Mouse (Mus musculus): ENCODE results near the gene Ssmem1.

The Ssmem1 gene

GRCm38 (mm10) chr6:30526586-30527515, 17.2 kb downstream of the Ssmem1 start:
- no peak for DNase-seq (ENCODE audit: low spot score)

GRCm38 (mm10) chr6:30528800-30529199, 19.2 kb downstream of the Ssmem1 start:
- DNase-seq (ENCODE audit: low spot score), result no peak

GRCm38 (mm10) chr6:30535340-30535739, 25.7 kb downstream of the Ssmem1 start:
- DNase-seq (ENCODE audit: low spot score), result peak; percentile 42

- no peak for DNase-seq (ENCODE audit: low spot score)
These were observed 28.6 kb downstream of the Ssmem1 start for GRCm38 (mm10) chr6:30538240-30538639.

GRCm38 (mm10) chr6:30538800-30539199, 29.2 kb downstream of the Ssmem1 start:
- no peak for DNase-seq (ENCODE audit: low spot score)

GRCm38 (mm10) chr6:30541009-30541799, 31.6 kb downstream of the Ssmem1 start, which contains the start of gene Cpa2:
TSS of gene Cpa2 (plus strand) at chr6:30541582.
- no peak for DNase-seq (ENCODE audit: low spot score)

GRCm38 (mm10) chr6:30542277-30542676, 32.6 kb downstream of the Ssmem1 start:
- DNase-seq (ENCODE audit: low spot score), result no peak

- no peak for DNase-seq (ENCODE audit: low spot score)
These were observed 33.4 kb downstream of the Ssmem1 start for GRCm38 (mm10) chr6:30543077-30543476.

GRCm38 (mm10) chr6:30543851-30544250, 34.2 kb downstream of the Ssmem1 start:
- no peak for DNase-seq (ENCODE audit: low spot score)

- no peak for DNase-seq (ENCODE audit: low spot score)
These were observed 36.0 kb downstream of the Ssmem1 start for GRCm38 (mm10) chr6:30545689-30546088.

GRCm38 (mm10) chr6:30546571-30547273, 37.1 kb downstream of the Ssmem1 start:
- DNase-seq (ENCODE audit: low spot score), result peak; percentile 9

- no peak for DNase-seq (ENCODE audit: low spot score)
These were observed 37.6 kb downstream of the Ssmem1 start for GRCm38 (mm10) chr6:30547274-30547645.

- peak; percentile 13 for DNase-seq (ENCODE audit: low spot score)
These were observed 38.1 kb downstream of the Ssmem1 start for GRCm38 (mm10) chr6:30547656-30548306.

GRCm38 (mm10) chr6:30549231-30549761, 39.6 kb downstream of the Ssmem1 start:
- peak; percentile 9 for DNase-seq (ENCODE audit: low spot score)

GRCm38 (mm10) chr6:30550496-30551192, 41.0 kb downstream of the Ssmem1 start:
- no peak for DNase-seq (ENCODE audit: low spot score)

- no peak for DNase-seq (ENCODE audit: low spot score)
These were observed 41.5 kb downstream of the Ssmem1 start for GRCm38 (mm10) chr6:30551193-30551515.

GRCm38 (mm10) chr6:30551644-30552580, 42.3 kb downstream of the Ssmem1 start:
- DNase-seq (ENCODE audit: low spot score), result no peak

GRCm38 (mm10) chr6:30552628-30553027, 43.0 kb downstream of the Ssmem1 start:
- DNase-seq (ENCODE audit: low spot score), result no peak

GRCm38 (mm10) chr6:30553381-30554010, 43.8 kb downstream of the Ssmem1 start:
- DNase-seq (ENCODE audit: low spot score), result no peak

Measured in lung, postnatal 25 days (tissue).